Mouse (Mus musculus) v-Abl transformed pro-B cells (cell line): ENCODE measurements around the gene Zan.

Experiments used
- in situ Hi-C, 2 experiments: fragments of 400-800 bp; cut with MboI; formaldehyde crosslinking; loops; one replicate each; pipeline ENCODE4 v1.15.1; 2025; ENCODE audit not compliant: unreplicated experiment in 2 of 2

The Zan gene

DNA sequence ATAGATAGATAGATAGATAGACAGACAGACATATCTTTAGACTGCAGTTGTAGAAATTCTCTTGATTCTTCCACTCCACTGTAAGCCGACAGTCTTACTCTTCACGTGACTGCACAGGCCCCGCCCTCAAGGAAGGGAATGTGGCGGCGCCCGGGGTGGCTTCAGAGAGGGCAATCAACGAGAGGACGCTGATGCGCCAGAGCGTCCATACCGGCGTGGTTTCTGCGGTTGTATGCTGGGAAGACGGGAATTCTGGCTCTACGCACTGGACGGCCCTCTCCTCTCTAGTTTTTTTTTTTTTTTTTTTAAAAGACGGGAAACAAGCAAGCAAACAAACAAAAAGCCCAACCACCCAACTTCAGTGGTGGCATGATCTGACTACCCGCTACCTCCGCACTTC lies 138.6 kb downstream of the Zan start:
- in situ Hi-C loops, result loop anchor here in 1 of 2 experiments (5.0 to 10.0 kb wide), 3 partner anchors 46 to 427 kb away; partner anchors contain the start of genes Pop7 and Ufsp1

DNA sequence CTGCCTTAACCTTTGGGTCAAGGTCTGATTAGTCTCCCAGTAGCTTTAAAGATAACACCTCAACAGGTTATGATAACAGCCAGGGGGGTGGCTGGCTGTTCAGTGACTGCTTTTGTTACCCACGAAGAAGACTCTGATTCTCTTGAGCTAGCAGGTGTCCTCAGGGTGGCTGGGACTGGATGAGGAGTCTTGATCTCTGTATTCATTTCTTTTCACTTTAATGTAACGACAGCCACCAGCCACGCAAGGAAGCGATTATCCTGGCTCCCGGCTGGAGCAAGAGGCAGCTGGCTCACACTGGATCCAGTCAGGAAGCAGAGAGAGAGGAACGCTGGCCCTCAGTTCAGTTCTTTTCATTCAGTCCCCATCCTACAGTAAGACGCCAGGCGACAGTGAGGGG lies 139.7 kb downstream of the Zan start:
- in situ Hi-C loops, result loop anchor here in 1 of 2 experiments (5.0 to 10.0 kb wide), 3 partner anchors 45 to 428 kb away; partner anchors contain the start of genes Pop7 and Ufsp1

DNA sequence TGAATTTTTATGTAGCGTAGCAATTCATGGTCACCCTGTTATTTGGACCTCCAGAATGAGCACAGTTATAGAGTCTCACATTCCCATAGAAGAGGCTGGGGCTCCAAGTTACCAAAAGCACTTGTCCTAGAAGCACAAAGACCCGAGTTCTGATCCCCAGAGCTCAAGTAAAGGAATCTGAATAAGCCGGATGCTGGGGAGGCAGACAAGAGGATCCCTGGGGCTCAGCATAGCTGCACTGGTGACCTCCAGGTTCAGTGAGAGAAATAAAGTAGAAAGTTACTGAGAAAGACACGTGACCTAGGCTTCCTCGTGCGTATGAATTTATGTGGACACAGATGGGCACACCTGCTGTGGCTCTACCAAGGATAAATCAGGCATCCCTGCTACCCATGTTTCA lies 141.8 kb downstream of the Zan start:
- in situ Hi-C loops, result loop anchor here in 1 of 2 experiments (5.0 to 10.0 kb wide), 3 partner anchors 43 to 430 kb away; partner anchors contain the start of genes Pop7 and Ufsp1

DNA sequence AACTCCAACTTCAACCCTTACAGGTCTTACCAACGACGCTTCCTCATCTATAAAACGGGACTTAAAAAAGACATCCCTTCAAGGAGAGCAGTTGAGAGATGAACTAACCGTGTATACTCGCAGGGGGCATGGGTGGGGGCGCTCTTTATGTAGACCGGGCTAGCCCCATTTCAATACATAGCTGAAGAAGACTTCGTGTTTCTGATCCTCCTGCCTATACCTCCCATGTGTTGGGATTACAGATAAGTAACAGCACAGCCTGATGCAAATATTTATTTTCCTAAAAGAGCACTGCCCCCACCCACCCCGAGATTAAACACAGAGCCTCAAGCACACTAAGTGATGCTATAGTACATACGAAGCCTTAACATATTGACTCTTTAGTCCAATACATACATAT lies 142.5 kb downstream of the Zan start:
- in situ Hi-C loops, result loop anchor here (5.0 to 10.0 kb wide), 4 partner anchors 42 to 430 kb away; partner anchors contain the start of genes Pop7 (in 2 of the 2) and Ufsp1 (in 1 of the 2)

DNA sequence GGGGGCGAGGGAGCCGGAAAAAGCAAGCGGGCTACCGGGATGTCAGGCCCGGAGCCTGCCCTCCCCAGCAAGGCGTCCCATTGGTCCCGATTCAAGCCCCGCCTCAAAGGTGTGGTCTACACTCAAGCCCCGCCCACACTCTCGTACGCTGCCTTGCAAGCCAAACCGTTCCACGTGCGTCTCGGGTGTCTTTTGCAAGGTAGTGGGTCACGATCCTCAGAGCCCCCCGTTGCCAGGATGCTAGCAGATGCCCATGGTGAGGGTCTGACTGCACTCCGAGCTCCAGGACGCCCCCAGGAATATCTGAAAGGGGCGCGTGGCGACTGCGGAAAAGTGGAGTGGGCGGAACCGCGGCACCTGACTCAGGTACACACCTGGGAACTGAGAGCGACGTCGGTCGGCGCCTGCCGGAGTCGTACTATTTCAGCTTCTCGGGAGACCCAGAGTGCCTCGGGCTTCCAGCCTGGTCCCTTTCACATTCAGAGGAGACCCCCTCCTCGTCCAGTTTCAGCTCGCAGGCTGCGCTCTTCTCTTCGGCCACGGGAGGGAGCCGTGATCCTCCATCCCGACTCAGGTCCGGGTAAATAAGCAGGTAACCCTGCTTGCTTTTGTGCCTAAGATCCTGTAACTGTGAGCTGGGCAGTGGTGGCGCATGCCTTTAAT lies 143.2 kb downstream of the Zan start, which contains the start of gene Slc12a9:
Gene Slc12a9, minus strand, starts transcription at position 86 of the 663 bp plus-strand sequence.
- in situ Hi-C loops, result loop anchor here (5.0 to 10.0 kb wide), 4 partner anchors 41 to 431 kb away; partner anchors contain the start of genes Pop7 (in 2 of the 2) and Ufsp1 (in 1 of the 2)

DNA sequence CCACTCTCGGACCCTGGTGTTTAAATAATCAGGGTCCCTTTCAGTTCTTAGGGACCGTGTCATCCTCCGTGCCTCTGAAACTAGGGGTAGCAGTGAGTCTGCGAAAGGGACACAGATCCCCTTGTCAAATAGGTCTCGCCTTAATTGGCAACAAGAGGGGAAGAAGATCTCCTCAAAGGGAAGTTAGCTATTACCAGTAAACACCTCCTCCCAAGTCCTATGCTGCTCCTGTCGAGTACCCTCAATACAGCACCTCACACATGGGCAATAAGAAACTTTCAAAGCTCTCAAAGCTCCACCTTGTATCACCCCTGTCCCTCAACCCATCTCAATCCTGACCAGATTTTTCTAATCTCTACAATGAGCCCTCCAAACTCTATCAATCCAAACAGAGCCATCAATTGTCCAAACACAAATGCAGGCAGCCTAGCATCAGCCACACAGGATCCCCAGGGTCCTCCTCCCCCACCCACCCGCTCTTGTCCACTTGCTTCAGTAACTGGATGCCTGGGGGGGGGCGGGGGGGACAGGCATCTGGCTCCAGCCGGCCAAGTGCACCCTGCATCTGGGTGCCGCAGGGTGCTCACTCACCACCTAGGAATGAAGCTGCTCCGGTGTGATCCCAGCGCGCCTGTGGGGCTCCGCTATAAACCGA lies 143.9 kb downstream of the Zan start:
- in situ Hi-C loops, result loop anchor here (5.0 to 10.0 kb wide), 4 partner anchors 41 to 432 kb away; partner anchors contain the start of genes Pop7 (in 2 of the 2) and Ufsp1 (in 1 of the 2)

DNA sequence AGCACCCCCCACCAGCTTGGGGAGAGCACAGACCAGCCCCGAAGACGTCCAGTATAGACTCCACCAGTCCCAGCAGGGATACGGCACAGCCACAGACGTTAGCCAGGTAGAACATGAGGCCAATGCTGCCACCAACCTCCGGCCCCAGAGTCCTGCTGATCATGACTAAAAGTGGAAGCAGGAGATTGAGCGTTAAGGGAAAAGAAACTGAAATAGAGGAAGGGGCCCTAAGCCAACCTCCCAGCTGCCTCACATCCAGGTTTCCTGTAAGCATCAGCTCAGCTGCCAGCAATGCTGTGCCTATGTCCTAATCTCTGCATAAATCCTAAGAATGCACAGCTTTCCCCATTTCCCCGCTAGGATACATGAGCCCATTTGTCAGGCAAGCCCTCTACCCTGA lies 146.0 kb downstream of the Zan start:
- in situ Hi-C loops, result loop anchor here (5.0 to 10.0 kb wide), 4 partner anchors 39 to 434 kb away; partner anchors contain the start of genes Pop7 (in 2 of the 2) and Ufsp1 (in 1 of the 2)
